Mouse (Mus musculus) yolk sac, embryonic 10.5 days (tissue): ENCODE results near the gene 1700003E16Rik.

Experiments
- DNase-seq: peaks from one replicate; pipeline ENCODE4 v3.0.0-alpha.2; 2017; ENCODE audit warnings: low spot score

1700003E16Rik gene

GRCm38 (mm10) chr6:83206321-83206720, 50.1 kb downstream of the 1700003E16Rik start:
- DNase-seq, result no peak

- DNase-seq, result no peak
Measured at GRCm38 (mm10) chr6:83207361-83208049, 51.3 kb downstream of the 1700003E16Rik start.

GRCm38 (mm10) chr6:83208050-83208400, 51.8 kb downstream of the 1700003E16Rik start:
- DNase-seq, result no peak

GRCm38 (mm10) chr6:83210495-83210894, 54.3 kb downstream of the 1700003E16Rik start:
- no peak for DNase-seq

- DNase-seq, result no peak
Measured at GRCm38 (mm10) chr6:83211526-83211925, 55.3 kb downstream of the 1700003E16Rik start.
